Mouse (Mus musculus) CD4-positive, CD25-positive, alpha-beta regulatory T cell, adult 4 months (primary cell): ENCODE measurements around the gene Tcerg1l. TPM values are rescaled to one million over a fixed set of nuclear protein-coding genes. Genes with fewer than 3 reads are reported as not detected.

ENCODE experiments used
- ATAC-seq: one replicate; pipeline ENCODE4 v1.8.0; 2017
- polyA plus RNA-seq, 2 experiments: library from polyadenylated mRNA; unstranded; fragments of 100-300 nt; shearing (Covaris generic); gene quantifications; one replicate each; pipeline ENCODE4 v1.2.1; 2017

Gene Tcerg1l
- polyA plus RNA-seq, 2 experiments from 2014 or later: not detected

DNA sequence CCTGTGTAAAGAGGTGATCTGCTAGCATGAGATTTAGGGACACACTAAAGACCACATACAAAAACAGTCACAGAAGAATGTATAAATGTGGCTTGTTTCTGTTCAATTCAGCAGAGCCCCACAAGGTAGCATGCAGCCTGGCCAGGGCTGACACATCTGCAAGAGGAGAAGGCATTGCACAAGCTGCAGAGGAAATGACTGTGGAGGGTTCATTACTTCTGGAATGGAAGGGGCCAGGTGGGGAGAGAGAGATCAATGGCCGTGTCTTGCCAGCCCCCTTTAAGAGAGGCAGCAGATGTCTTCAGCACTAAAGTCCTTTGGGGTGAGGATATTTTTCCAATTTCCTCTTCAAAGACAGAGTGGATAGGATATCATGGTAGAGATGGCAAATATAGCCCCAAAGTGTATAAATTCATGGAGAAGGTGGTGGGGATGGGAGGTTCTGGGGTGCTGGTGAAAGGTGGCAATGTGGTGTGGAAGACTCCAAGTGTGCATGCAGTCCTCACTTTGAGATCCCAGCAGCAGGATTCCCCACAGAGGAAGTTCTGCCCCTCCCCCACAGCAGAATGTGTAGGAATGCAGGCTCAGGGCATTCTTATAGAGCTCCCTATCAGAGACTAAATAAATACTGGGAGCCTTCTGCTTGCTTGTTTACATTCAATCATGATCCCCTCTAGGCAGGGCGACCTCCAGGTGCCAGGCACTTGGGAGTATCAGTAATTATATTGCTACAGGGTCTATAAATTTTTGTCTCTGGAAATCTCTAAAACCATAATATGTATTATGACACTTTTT, 40.7 kb downstream of the Tcerg1l start:
- no peak for ATAC-seq

DNA sequence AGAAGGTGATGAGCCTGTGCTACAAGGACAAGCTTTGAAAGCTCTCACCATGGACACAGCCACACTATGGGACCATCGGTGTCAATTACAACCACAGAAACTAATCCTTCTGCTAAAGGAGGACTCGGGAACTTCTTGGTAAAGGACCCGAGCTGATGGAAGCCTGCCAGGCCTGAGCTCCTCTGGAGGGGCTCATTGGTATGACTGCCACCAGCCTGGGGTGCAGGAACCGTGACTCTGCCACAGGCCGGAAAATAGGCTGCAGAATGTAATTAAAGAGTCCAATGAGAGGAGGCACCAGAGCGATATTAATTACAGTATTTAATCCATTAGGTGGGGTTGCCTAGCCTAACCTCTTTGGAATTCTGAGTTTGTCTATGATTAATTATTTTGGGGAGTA, 52.1 kb downstream of the Tcerg1l start:
- no peak for ATAC-seq

DNA sequence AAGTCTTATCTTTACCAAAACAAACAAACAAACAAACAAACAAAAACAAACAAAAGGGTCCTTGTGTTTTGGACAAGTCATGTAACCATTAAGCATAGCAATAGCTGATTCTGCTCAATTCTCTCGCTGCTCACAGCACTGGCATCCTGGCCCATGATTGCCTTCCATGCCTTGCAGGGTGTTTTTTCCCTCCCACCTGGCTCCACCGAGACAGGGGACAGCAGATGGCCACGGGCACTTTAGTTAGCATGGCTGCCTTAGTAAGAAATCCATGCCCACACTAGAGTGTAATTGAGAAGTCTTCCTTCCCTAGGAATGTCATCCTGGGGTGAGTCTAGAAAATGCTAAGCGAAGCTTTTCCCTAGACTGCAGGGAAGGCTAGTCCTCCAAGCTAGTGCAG, 59.1 kb downstream of the Tcerg1l start:
- no peak for ATAC-seq

GRCm38 (mm10) chr7:138337946-138338345, 59.6 kb downstream of the Tcerg1l start:
- ATAC-seq: no peak

DNA sequence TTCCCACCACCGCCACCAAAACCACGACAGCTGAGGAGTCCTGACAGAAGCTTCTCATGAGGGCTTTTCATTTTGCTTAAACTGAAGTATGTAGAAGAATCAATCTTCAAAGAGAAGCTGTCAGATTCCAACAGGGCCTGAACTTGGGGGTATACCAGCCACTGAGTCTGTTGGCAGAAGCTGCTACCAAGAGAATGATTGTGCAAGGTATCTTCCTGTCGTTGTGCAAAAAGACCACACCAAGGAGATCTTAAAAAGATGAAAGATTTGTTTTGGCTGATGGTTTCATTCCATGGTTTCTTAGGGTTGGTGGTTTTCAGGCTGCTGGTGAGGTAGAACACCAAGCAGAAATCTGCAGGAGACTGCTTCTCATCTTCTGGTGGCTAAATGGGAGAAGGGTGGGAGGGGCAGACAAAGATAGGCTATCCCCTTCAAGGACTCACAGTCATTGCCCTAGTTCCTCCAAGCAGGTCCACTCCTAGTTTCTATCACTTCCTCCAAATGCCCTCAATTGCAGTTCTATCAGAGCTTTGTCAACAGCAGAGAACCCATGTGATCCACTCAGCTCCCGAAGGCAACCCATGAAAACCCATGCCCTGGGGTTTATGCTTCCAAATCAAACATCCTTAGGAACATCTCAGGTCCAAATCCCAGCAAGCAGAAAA, 64.9 kb downstream of the Tcerg1l start:
- ATAC-seq: no peak

DNA sequence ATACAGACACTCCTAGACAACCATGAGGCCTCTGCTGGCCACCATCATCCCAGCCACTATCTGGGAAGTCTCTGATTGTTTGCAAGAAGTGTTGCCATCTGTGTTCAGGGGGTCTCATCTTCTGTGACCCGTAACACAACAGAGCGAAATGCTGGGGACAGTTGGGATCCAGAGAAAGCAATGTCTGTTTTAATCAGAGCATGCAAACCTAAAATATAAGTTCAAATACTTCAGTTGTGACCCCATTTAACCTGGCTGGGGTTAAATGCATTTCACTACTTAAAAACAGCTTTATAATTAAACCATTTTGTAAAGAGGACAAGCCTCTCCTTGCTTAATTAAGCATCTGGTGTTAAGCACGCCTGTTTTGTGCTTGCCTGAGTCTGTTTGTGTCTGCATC, 66.3 kb downstream of the Tcerg1l start:
- no peak for ATAC-seq

DNA sequence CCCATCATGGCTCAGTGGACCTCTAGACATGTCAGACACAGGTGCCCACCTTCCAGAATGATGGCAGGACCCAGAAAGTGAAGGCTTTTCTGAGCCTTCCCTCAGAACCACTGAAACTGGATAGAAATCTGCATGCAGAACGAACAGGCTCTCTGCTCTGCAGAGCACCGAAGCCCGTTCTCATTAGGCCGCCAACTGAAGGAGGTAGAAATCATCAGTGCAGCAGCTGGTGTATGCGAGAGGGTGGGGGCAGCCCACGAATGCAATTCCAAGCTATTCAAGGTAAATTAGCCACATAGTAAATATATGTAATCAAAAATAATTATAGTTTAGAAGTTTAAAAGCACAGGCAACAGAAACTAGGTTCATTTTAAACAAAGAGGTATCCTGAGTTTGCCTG, 68.9 kb downstream of the Tcerg1l start:
- ATAC-seq: no peak

GRCm38 (mm10) chr7:138326760-138327159, 70.8 kb downstream of the Tcerg1l start:
- ATAC-seq: no peak

DNA sequence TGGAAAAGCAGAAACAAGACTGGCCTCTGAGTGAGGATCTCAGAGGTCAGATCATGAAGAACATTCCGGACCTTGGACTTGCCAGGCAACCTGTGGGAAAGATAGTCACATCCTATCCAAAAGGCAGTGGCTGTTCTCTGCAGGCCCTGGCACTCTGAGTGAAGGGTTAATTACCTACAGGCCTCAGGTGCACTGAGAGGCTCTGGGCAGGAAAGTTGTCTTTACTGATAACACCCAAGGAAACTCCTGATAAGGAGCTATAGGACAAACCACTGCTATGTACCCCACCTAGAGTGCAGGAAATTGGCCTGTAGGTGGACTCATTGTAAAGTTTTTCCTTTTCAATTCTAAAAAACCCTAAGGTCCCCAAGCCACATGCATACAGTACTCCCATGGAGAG, 83.8 kb downstream of the Tcerg1l start:
- ATAC-seq: no peak

- ATAC-seq: no peak
These were observed 91.4 kb downstream of the Tcerg1l start for GRCm38 (mm10) chr7:138306126-138306525.

DNA sequence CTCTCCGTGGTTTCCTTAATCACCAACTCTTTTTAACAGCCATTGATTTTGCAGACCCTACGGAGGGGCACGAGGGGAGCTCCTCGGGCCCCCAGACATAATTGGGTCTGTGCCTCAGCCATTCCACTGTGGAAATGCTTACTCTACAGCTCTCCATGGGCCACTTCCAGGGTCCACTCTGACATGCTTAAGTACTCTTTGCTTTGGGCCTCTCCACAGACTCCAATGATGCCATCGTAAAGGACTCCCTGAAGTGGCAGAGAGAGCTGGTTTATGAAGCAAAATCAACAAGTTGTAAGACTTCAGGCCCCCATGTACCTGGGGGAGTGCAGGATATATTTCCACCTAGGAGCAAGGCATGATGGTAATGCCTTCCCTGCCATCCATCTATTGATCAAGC, 112.7 kb downstream of the Tcerg1l start:
- ATAC-seq: no peak

DNA sequence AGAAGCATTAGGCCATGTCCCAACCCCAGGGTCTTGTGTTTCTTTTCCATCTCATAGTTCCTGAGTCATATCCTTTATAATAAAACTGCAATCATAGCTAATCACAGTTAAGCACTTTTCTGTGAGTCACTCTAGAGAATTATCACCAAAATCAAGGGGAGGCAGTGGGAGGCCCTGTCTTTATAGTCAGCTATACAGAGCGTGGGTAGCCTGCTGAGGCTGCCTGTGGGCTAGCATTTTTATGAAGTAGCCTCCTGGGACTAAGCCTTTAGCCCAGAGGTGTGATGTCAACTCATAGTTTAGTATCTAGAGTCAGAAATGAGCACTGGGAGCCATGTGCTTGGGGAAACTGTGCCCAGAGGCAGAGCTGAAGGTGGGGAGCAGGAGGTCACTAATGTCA, 122.3 kb downstream of the Tcerg1l start:
- ATAC-seq: no peak

GRCm38 (mm10) chr7:138271328-138271727, 126.2 kb downstream of the Tcerg1l start:
- no peak for ATAC-seq

DNA sequence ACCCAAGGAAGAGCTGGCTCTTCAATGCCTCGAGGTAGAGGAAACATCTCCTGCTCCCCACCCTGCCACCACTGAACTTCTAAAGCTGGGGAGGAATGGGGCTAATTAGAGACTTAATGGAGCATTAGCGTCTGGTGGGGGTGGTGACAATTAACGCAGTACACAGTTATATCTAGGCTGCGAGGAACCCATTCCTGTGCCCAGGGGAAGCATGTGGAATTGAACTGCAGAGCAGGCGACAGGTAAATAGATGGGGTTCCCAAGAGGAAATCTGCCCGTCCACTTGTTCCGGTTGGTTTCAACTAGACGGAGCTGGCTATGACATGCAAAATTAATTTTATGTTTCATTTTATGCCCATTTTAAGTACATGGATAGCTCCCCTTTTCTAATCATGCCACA, 128.1 kb downstream of the Tcerg1l start:
- no peak for ATAC-seq

DNA sequence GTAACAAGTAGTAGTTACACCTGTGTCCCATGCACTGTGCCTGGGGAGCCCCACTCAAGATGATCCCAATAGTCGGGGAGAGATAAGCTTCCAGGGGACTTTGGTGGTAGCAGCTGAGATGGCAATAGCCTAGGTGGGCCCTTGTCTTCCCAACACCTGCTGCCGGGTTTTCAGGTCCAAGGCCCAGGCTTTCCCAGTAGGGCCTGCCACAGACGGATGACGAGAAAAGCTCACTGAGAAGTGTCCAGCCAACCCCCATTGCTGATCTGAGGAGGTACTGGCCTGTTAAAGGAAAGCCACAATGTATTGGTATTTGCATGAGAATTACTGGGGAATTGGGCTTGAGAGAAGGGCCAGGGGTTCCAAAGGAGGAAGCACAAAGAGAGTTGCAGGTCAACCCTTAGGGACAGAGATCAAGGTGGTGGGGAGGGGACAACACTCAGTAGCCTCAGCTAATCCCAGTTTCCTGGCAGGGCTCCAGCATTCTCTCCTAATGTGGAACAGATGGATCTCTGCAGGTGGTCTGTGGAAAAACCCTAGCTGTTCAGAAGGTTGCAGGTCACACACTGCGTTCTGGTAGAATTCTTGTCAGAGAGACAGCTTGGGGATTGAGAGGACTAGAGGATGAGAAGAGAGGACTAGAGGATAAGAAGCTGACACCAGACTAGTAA, 129.4 kb downstream of the Tcerg1l start:
- ATAC-seq: no peak

DNA sequence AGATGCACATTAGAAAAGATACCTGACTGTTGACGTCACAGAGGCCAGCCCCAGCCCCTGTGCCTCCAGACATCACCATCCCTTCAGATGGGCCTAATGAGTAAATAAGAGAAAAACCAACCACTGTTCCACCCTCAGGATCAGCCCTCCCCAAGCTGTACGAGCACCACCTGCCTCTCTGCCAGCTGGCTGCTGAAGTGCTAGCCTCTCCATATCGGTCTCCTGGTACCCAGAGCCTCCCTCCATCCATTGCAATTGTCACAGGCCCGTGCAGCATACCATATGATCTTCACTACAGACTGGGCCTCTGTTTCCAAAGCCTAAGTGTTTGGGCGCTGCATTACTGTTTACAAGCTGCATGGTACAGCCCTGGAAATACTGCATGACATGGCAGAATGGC, 148.9 kb downstream of the Tcerg1l start:
- ATAC-seq: no peak

DNA sequence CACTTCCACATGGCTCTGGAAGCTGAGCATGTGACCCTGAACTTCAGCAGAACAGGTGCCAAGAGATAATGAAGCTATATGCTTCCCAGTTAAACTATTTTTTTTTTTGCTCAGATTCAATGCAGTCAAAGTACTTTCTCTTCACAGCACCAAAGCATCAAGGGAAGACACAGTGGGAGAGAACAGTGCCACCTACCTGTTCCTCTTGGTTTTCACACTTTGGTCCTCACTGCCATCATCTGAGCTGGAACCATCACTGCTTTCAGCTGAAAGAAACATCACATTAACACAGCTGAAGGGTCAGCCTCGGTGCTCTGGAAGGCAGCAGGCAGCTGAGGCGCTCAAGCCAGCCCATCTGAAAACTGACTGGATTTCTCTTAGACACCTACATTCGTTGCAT, 149.4 kb downstream of the Tcerg1l start:
- no peak for ATAC-seq

DNA sequence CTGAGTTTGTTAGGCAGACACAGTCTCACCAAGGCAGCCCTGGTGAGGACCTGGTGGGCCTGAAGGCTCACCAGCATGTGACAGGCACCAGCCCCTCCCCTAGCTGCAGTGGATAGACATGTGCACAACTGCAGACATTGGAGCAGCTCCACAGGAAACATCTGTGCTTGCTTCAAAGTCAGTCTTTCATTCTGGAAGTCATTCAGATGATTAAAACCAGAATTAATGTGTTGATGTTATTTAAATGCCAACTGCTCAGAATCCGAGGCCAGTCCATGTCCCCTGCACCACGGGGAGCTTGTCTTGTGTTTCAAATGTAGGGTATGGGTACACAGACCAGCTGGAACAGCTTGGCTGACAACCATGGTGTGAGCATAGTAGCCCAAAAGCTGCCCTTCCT, 150.8 kb downstream of the Tcerg1l start:
- ATAC-seq: no peak

DNA sequence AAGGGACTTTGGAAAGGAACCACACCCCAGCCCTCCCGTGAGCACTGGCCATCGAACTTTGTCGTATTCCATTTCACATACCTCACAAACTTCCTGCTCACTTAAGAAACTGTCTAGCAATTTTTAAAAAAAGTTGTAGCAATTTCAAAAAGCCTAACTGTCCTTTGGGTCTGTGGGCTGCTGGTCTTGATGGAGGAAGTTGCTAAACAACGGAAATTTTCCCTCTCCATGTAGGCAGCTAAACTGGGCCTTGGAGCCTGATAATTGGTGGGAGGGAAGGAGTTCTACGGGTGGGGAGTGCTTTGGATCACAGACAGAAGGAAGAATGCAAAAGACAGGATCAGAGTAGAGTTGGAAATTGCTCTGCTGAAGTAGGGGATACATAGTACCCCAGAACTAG, 155.3 kb downstream of the Tcerg1l start:
- ATAC-seq: no peak

- ATAC-seq: no peak
These were observed 159.8 kb downstream of the Tcerg1l start for GRCm38 (mm10) chr7:138237708-138238225.

DNA sequence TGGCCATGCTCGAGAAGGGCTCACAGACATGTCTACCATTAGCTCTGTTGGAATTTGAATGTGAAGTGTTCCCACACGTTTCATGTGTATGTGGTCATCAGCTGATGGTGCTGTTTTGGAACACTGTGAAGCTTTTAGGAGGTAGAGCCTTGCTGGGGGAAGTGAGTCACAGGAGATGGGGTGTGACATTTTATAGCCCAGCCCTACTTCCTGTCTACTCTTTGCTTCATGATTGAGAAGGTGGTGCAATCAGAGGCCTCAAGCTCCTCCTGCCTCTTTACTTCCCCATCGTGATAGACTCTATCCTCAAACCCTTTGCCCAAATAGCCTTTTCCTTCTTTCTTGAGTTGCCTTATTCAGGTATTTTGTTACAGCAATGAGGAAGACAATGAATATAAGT, 173.3 kb downstream of the Tcerg1l start:
- ATAC-seq: no peak

GRCm38 (mm10) chr7:138222951-138223350, 174.6 kb downstream of the Tcerg1l start:
- no peak for ATAC-seq

- ATAC-seq: no peak
These were observed 179.9 kb downstream of the Tcerg1l start for GRCm38 (mm10) chr7:138217556-138218098.
